10 mouse cellular contexts compared by ENCODE assay signal in genomic region chr8:124521946-124522345, GRCm38 (mm10). TPM values are rescaled to one million over a fixed set of nuclear protein-coding genes. Genes with fewer than 3 reads are reported as not detected.
DNase-seq lines count a peak whose midpoint lies in the region; ATAC-seq and TF ChIP-seq lines count a peak whose summit lies in the region.
"Had no signal": no experiment of that assay in that cellular context is flagged by ENCODE, and none has a peak within 500 bp of the region (broad histone marks: within the 10 kb centered on the region; RNA-seq: fewer than 3 reads in every experiment).

No protein-coding gene starts in this region.

- no peak overlapping the region for H3K9ac ChIP-seq in midbrain, embryonic 14.5 days (replicated peaks; ENCODE audit: low read length)

- no peaks in the 10 kb centered on the region for H3K27me3 ChIP-seq in midbrain, embryonic 14.5 days (ENCODE audit: control insufficient read depth, insufficient read depth, low read length)

- TF ChIP-seq POLR2A in embryonic fibroblast, embryonic 13.5 days (IDR thresholded peaks at IDR 0.05; ENCODE audit: low read depth, low read length), result no peak

- ATAC-seq in midbrain, embryonic 14.5 days (ENCODE audit: low FRiP score, low TSS enrichment), result no peak

- H3K4me3 ChIP-seq in gastrocnemius, adult 2 months, result peak overlapping the region; percentile 98
- peak overlapping the region; percentile 89 for H3K4me3 ChIP-seq in embryonic fibroblast, embryonic 13.5 days (ENCODE audit: insufficient read depth, low read length)
- H3K4me3 ChIP-seq in midbrain, embryonic 14.5 days (replicated peaks; ENCODE audit: low read depth, low read length), result no peak overlapping the region

- H3K9me3 ChIP-seq in midbrain, embryonic 14.5 days (ENCODE audit: control insufficient read depth, low read length), result no peaks in the 10 kb centered on the region

- peak overlapping the region; percentile 93 for H3K4me2 ChIP-seq in midbrain, embryonic 14.5 days (ENCODE audit: low read length)

- intact Hi-C loops in gastrocnemius, adult 2 months (cut with DNase I), result loop anchor here (5.0 kb wide), 1 partner anchor 50 kb away; no protein-coding TSS in a partner anchor
- intact Hi-C loops in gastrocnemius, postnatal 36 days (cut with DNase I), result loop anchor here (5.0 kb wide), 1 partner anchor 50 kb away; no protein-coding TSS in a partner anchor

- peaks cover 3% of the 10 kb centered on the region; the same call in 1 of the 2 replicates for H3K4me1 ChIP-seq in embryonic fibroblast, embryonic 13.5 days (ENCODE audit: control insufficient read depth, insufficient read depth, low read length)
- H3K4me1 ChIP-seq in midbrain, embryonic 14.5 days (ENCODE audit: control insufficient read depth, insufficient read depth, low read length), result peaks cover 11% of the 10 kb centered on the region

- H3K27ac ChIP-seq in gastrocnemius, adult 2 months, result no peak overlapping the region
- no peak overlapping the region for H3K27ac ChIP-seq in embryonic fibroblast, embryonic 13.5 days (ENCODE audit: insufficient read depth, low read length)
- no peak overlapping the region for H3K27ac ChIP-seq in midbrain, embryonic 14.5 days (replicated peaks; ENCODE audit: low read depth, low read length)

- 95% methylated on average over 6 of the region's 6 CpGs for WGBS in midbrain, embryonic 14.5 days

- peak; percentile 13 for DNase-seq in gastrocnemius, adult 2 months
- no peak for DNase-seq in gastrocnemius, postnatal 36 days
- peak; percentile 67 for DNase-seq in kidney, adult 9 months
- no peak for DNase-seq in midbrain, embryonic 14.5 days
- DNase-seq in frontal cortex, postnatal 36 days (ENCODE audit: low spot score in 2 of 2), result no peak
- no peak for DNase-seq in cerebellum, postnatal 36 days
- DNase-seq in right cerebral cortex, postnatal 25 days, result no peak
- DNase-seq: adrenal gland, adult 8-10 months had no signal

- peaks cover 16% of the 10 kb centered on the region for H3K36me3 ChIP-seq in midbrain, embryonic 14.5 days (ENCODE audit: control insufficient read depth, insufficient read depth, low read length)

- TF ChIP-seq CTCF in gastrocnemius, adult 2 months (IDR thresholded peaks at IDR 0.05), result no peak
- no peak for TF ChIP-seq CTCF in embryonic fibroblast, embryonic 13.5 days (IDR thresholded peaks at IDR 0.05; ENCODE audit: borderline replicate concordance, insufficient read depth, low read length)

RNA-seq across cellular contexts. Expression of gene Cog2, which starts 1.4 kb away (rescaled TPM):
- total RNA-seq in gastrocnemius, adult 2 months (2021), result 10 to 100 TPM; 17.1 to 17.7 TPM
- total RNA-seq in gastrocnemius, postnatal 36 days (2021), result 10 to 100 TPM; 13.5 to 18.1 TPM
- 26.7 and 26.9 TPM in 2 replicates for polyA plus RNA-seq in embryonic fibroblast, embryonic 13.5 days (2011; ENCODE audit: insufficient read length, low read depth, missing spikeins)
- polyA plus RNA-seq in midbrain, embryonic 14.5 days (2014; fragmentation: Nextera tagmentation; extraction: Ambion mirVana), result 33.0 and 39.3 TPM in 2 replicates

RNA-seq across cellular contexts. Expression of gene Agt, which starts 47.6 kb away (rescaled TPM):
- total RNA-seq in gastrocnemius, adult 2 months (2021), result 10 to 100 TPM; 12.0 to 18.0 TPM
- total RNA-seq in gastrocnemius, postnatal 36 days (2021), result 10 to 100 TPM in 1 of 2 experiments, 1 to 10 TPM in 1; 9.9 to 10.9 TPM
- not detected in 2 replicates for polyA plus RNA-seq in embryonic fibroblast, embryonic 13.5 days (2011; ENCODE audit: insufficient read length, low read depth, missing spikeins)
- polyA plus RNA-seq in midbrain, embryonic 14.5 days (2014; fragmentation: Nextera tagmentation; extraction: Ambion mirVana), result 0.25 and 0.26 TPM in 2 replicates
- total RNA-seq: hematopoietic stem cell, adult 5-6 weeks had no signal

RNA-seq across cellular contexts. Expression of gene Capn9, which starts 54.0 kb away (rescaled TPM):
- total RNA-seq in gastrocnemius, adult 2 months (2021), result not detected
- not detected for total RNA-seq in gastrocnemius, postnatal 36 days (2021)
- not detected in 2 replicates for polyA plus RNA-seq in embryonic fibroblast, embryonic 13.5 days (2011; ENCODE audit: insufficient read length, low read depth, missing spikeins)
- 0.09 and 0.15 TPM in 2 replicates for polyA plus RNA-seq in midbrain, embryonic 14.5 days (2014; fragmentation: Nextera tagmentation; extraction: Ambion mirVana)
- total RNA-seq: hematopoietic stem cell, adult 5-6 weeks had no signal

Comparison
In these comparisons a context has a peak if more than half of its experiments do, and no peak if none do; other contexts are left out.
1. DNase-seq: peak in gastrocnemius, adult 2 months (single experiment) and kidney, adult 9 months (single experiment); none in gastrocnemius, postnatal 36 days (0 of 2), midbrain, embryonic 14.5 days (single experiment), frontal cortex, postnatal 36 days (0 of 2), cerebellum, postnatal 36 days (0 of 2) and right cerebral cortex, postnatal 25 days (single experiment).